Mouse (Mus musculus): ENCODE data around the gene 1700003F12Rik. TPM values are rescaled to one million over a fixed set of nuclear protein-coding genes. Genes with fewer than 3 reads are reported as not detected.

Gene 1700003F12Rik
- polyA plus RNA-seq, 1 experiment from 2014 or later: 1.5 TPM

DNA sequence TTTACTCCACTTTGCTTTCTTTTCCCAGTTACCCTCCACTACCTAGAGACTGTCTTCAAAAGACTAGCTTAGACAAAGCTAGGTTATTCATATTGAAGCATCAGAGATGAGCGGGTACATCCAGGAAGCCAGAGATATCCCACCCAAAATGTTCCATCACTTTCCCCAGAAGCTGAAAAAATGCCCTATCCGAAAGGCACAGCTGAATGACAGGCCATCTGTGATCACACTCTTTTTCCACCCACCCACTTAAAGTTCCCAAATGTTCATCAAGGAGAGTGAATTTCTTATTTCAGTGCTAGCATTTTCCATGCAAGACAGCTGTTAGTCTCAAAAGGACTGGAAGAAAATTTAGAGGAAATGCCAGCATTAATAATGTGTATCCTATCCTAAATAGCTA, 21.6 kb upstream of the 1700003F12Rik start:
- H3K4me2 ChIP-seq: no peak overlapping the region
- no peak overlapping the region for H3K27ac ChIP-seq
- H3K4me1 ChIP-seq: no peaks in the 10 kb centered on the region
- H3K36me3 ChIP-seq: peaks cover 22% of the 10 kb centered on the region
- H3K27me3 ChIP-seq (replicated peaks): no peaks in the 10 kb centered on the region
- no peak overlapping the region for H3K4me3 ChIP-seq (replicated peaks)
- ATAC-seq (ENCODE audit: insufficient read depth, low FRiP score, low read depth): no peak
- H3K9me3 ChIP-seq: no peaks in the 10 kb centered on the region
- 95% methylated on average over 2 of the region's 2 CpGs for WGBS
- no peak overlapping the region for H3K9ac ChIP-seq

DNA sequence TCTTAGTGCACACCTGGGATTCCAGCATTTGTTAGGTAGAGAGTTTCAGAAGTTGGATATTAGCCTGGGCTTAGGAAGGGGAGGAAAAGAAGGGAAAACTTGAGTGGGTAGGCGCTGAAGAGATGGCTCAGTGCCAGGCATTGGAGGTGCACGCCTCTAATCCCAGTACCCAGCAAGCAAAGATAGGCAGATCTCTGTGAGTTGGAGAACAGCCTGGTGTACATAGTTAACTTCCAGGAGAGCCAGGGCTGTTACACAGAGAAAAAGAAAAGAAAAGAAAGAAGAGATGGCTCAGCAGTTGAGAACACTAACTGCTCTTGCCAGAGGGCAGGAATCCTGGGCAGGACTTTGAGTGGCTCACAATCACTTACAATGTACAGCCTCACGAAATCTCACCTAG, 20.4 kb upstream of the 1700003F12Rik start:
- H3K9me3 ChIP-seq: no peaks in the 10 kb centered on the region
- no peak overlapping the region for H3K9ac ChIP-seq
- WGBS: 50% methylated on average over 3 of the region's 3 CpGs
- ATAC-seq (ENCODE audit: insufficient read depth, low FRiP score, low read depth): no peak
- H3K4me2 ChIP-seq: no peak overlapping the region
- no peaks in the 10 kb centered on the region for H3K27me3 ChIP-seq (replicated peaks)
- no peak overlapping the region for H3K27ac ChIP-seq
- H3K36me3 ChIP-seq: peaks cover 28% of the 10 kb centered on the region
- no peak overlapping the region for H3K4me3 ChIP-seq (replicated peaks)
- H3K4me1 ChIP-seq: no peaks in the 10 kb centered on the region

DNA sequence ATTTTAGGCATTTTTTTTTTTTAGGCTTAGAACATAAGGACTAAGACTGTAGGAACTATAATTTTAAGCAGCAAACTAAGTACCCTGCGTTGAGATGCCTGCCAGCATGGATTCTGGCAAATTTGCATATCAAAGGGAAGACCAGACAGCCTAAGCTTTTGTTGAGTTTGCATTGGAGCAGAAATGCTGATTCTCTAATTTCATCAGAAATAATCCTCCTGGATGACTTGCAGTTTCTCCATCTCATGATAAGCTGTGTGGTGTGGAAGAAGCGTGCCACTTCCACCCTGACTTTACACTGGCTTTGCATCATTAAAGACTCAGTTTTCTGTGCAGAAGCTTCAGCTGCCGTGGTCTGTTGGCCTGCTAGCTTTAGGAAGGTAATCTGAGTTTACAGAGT, 14.0 kb upstream of the 1700003F12Rik start:
- H3K27ac ChIP-seq: no peak overlapping the region
- no peak overlapping the region for H3K4me3 ChIP-seq (replicated peaks)
- H3K4me2 ChIP-seq: no peak overlapping the region
- 64% methylated on average over 3 of the region's 3 CpGs for WGBS
- no peaks in the 10 kb centered on the region for H3K27me3 ChIP-seq (replicated peaks)
- H3K36me3 ChIP-seq: peaks cover 37% of the 10 kb centered on the region
- H3K9ac ChIP-seq: no peak overlapping the region
- ATAC-seq (ENCODE audit: insufficient read depth, low FRiP score, low read depth): no peak
- peaks cover under 1% of the 10 kb centered on the region; the same call in 1 of the 2 replicates for H3K4me1 ChIP-seq
- no peaks in the 10 kb centered on the region for H3K9me3 ChIP-seq

DNA sequence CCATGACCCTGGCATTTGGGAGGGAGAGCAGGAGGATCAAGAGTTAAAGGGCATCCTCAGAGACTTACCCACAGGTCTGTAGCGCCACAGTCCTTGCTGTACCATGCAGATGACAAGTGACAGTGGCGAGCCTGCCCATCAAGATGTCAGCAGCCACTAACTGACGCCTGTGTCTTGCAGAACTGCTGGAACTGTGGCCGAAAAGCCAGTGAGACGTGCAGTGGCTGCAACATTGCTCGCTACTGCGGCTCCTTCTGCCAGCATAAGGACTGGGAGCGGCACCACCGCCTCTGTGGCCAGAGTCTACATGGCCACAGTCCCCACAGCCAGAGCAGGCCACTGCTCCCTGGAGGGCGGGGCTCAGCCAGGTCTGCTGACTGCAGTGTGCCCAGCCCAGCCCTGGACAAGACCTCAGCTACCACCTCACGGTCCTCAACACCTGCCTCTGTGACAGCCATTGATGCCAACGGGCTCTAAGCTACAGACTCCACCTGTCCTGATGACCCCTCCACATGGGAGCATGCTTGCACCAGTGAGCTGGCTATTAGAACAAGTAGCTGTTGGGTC, 12.1 kb upstream of the 1700003F12Rik start:
- 91% methylated on average over 12 of the region's 12 CpGs for WGBS
- H3K9me3 ChIP-seq: no peaks in the 10 kb centered on the region
- H3K4me1 ChIP-seq: peaks cover 3% of the 10 kb centered on the region; the same call in 1 of the 2 replicates
- no peak overlapping the region for H3K9ac ChIP-seq
- H3K27ac ChIP-seq: no peak overlapping the region
- no peak; the same call in 1 of the 2 replicates for ATAC-seq (ENCODE audit: insufficient read depth, low FRiP score, low read depth)
- no peak overlapping the region for H3K4me3 ChIP-seq (replicated peaks)
- no peaks in the 10 kb centered on the region for H3K27me3 ChIP-seq (replicated peaks)
- H3K36me3 ChIP-seq: peaks cover 26% of the 10 kb centered on the region
- no peak overlapping the region for H3K4me2 ChIP-seq

DNA sequence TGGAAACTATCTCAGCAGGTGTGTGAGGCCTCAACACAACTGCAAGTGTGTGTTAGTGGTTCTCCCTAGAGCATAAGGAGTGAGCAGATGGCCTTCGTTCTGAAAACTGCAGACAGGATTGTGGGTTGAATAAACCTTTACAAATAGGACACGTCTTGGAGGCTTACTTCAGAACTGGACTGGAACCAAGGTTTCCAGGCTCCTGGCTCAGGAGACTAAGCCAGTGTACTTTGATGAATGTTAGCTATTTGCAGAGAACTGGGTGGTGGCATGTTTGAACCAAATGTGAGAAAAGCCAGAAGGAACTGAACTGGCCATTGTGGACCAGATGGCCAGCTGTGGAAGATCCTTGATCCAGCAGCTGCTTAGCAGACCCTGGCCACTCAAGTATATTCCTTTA, 8.6 kb upstream of the 1700003F12Rik start:
- Histone ChIP-seq H3K27me3 (replicated peaks) (no peaks in the 10 kb centered on the region), H3K9ac (no peak overlapping the region), H3K4me2 (no peak overlapping the region), H3K36me3 (peaks cover 19% of the 10 kb centered on the region), H3K4me1 (peaks cover 3% of the 10 kb centered on the region; the same call in 1 of the 2 replicates), H3K4me3 (replicated peaks) (no peak overlapping the region), H3K9me3 (no peaks in the 10 kb centered on the region), H3K27ac (peak overlapping the region; percentile 38; the same call in 1 of the 2 replicates)
- WGBS: 38% methylated on average over 2 of the region's 2 CpGs
- peak; percentile 51; the same call in 1 of the 2 replicates for ATAC-seq (ENCODE audit: insufficient read depth, low FRiP score, low read depth)

DNA sequence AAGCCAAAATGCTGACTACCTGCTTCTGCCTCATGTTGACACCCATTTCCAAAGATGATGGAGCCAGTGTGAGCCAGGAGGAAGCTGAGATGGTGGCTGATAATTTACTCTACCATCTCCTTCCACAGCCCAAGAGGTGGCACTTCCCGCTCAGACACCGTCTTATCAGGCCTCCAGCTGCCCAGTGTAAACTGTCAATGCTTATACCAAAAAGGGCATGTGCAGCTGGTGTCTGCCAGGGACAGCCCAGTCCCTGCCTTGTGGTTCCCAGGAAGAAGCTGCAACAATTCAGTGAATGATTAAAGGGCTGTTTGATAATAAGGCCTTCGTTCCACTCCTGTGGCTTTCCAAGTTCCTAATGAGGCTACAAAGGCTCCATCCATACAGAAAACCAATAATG, 8.2 kb upstream of the 1700003F12Rik start:
- 24% methylated on average over 3 of the region's 3 CpGs for WGBS
- no peaks in the 10 kb centered on the region for H3K9me3 ChIP-seq
- no peak overlapping the region for H3K4me2 ChIP-seq
- 0 out of 2 replicates have a peak, but pooled peaks have one; percentile 7 for ATAC-seq (ENCODE audit: insufficient read depth, low FRiP score, low read depth)
- H3K9ac ChIP-seq: no peak overlapping the region
- no peak overlapping the region for H3K4me3 ChIP-seq (replicated peaks)
- no peaks in the 10 kb centered on the region for H3K27me3 ChIP-seq (replicated peaks)
- peaks cover 19% of the 10 kb centered on the region for H3K36me3 ChIP-seq
- peaks cover 3% of the 10 kb centered on the region; the same call in 1 of the 2 replicates for H3K4me1 ChIP-seq
- H3K27ac ChIP-seq: no peak overlapping the region

DNA sequence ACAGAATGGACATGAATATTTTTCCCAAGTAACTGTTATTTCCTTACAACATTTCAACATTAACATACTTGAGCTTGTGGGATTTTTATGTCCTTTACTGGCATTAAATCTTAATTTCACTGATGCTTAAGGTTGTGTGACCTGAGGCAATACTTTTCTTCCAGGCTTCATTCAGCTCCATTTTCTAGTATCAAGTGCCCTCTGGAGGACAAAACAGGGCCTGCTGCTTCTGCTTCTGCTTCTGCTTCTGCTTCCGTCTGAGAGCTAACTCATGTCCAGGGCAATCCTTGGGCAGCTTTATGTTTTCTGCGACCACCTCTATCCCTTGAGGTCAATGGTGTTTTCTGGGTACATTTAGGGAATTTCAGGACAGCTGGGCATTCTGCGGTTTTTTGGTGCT, 7.2 kb upstream of the 1700003F12Rik start:
- H3K27me3 ChIP-seq (replicated peaks): no peaks in the 10 kb centered on the region
- H3K36me3 ChIP-seq: peaks cover 12% of the 10 kb centered on the region
- no peak overlapping the region for H3K9ac ChIP-seq
- no peak overlapping the region for H3K27ac ChIP-seq
- WGBS: 80% methylated on average over 3 of the region's 3 CpGs
- H3K4me3 ChIP-seq (replicated peaks): no peak overlapping the region
- no peak for ATAC-seq (ENCODE audit: insufficient read depth, low FRiP score, low read depth)
- no peaks in the 10 kb centered on the region for H3K9me3 ChIP-seq
- peaks cover 3% of the 10 kb centered on the region; the same call in 1 of the 2 replicates for H3K4me1 ChIP-seq
- no peak overlapping the region for H3K4me2 ChIP-seq

DNA sequence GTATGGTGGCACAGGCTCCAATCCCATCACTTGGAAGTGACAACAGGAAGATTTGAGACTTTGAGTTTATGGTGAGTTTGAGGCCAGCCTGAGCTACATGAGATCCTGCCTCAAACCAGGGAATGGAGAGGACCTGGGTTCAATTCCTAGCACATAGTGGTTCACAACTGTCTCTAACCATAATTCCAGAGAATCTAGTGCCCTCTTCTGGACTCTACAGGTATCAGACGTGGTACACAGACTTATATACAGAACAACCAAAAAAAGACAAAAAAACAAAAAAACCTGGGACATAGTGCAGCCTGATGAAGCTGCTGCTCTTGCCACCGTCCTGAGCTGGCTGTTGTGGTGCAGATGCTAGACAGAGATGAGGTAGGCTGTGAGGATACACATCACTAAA, 5.3 kb upstream of the 1700003F12Rik start:
- Histone ChIP-seq H3K9ac (no peak overlapping the region), H3K36me3 (no peaks in the 10 kb centered on the region), H3K4me1 (peaks cover 3% of the 10 kb centered on the region; the same call in 1 of the 2 replicates), H3K27me3 (replicated peaks) (no peaks in the 10 kb centered on the region), H3K4me2 (no peak overlapping the region), H3K4me3 (replicated peaks) (no peak overlapping the region), H3K9me3 (no peaks in the 10 kb centered on the region), H3K27ac (no peak overlapping the region)
- WGBS: 77% methylated on average over 2 of the region's 2 CpGs
- no peak for ATAC-seq (ENCODE audit: insufficient read depth, low FRiP score, low read depth)

DNA sequence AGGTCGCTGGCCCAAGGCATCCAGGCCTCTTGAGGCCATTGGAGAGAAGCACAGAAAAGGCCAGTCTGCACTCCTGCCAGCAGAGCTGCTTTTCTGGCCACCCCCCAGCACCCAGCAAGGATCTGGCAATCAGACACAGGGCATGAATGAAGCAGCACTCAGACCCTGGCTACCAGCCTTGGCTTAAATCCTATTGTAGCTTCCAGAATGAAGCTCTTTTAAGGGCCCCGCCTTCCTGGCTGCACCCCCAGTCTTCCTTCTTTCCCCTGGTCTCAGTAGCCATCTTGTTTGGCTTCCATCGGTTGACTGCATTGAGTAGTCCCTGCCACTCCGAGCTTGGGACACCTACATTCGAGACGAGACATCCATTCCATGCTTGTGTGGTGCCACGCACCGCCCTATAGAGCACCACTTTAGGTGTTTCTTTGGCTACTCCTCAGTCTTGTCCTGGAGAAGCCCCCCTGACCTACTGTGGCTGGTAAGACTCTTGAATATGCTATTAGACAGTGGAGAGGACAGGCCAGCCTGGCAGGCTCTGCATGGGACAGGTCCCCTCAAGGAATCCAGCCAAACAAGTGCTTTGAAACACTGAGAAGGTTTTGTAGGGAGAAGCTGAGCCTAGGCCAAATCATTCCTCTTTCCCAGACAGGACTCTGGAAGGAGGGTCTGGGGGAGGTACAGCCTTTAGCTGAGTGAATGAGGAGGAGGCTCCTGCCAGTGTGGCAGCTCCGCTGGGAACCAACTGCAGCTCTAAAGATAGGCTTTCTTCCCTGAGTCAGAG, 3.1 kb upstream of the 1700003F12Rik start:
- no peaks in the 10 kb centered on the region for H3K27me3 ChIP-seq (replicated peaks)
- no peaks in the 10 kb centered on the region for H3K36me3 ChIP-seq
- 86% methylated on average over 9 of the region's 9 CpGs for WGBS
- no peak overlapping the region for H3K4me2 ChIP-seq
- H3K4me3 ChIP-seq (replicated peaks): no peak overlapping the region
- H3K9me3 ChIP-seq: no peaks in the 10 kb centered on the region
- no peak overlapping the region for H3K27ac ChIP-seq
- no peaks in the 10 kb centered on the region for H3K4me1 ChIP-seq
- H3K9ac ChIP-seq: no peak overlapping the region
- ATAC-seq (ENCODE audit: insufficient read depth, low FRiP score, low read depth): no peak

DNA sequence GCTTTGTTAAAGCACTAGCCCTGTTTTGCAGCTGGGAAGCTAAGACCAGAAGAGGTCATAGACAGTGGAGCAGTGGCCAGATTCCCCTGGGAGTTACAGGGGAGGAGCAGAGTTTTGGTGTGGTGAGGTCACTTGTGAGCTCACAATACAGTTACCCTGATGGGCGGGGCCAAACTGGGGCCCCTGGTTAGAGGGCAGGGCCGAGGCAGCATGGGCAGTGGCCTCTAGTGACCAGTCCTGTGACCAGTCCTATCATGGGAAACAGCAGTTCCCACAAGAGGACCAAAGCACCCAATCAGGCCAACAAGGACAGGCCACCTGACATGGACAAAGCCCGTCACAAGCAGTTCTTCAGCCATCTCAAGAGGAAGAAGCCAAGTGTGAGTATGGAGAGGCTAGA, 1.8 kb downstream of the 1700003F12Rik start:
- Histone ChIP-seq H3K9ac (no peak overlapping the region), H3K4me1 (peaks cover 22% of the 10 kb centered on the region), H3K27ac (no peak overlapping the region), H3K36me3 (no peaks in the 10 kb centered on the region), H3K4me2 (no peak overlapping the region), H3K4me3 (replicated peaks) (no peak overlapping the region), H3K9me3 (no peaks in the 10 kb centered on the region), H3K27me3 (replicated peaks) (peaks cover 26% of the 10 kb centered on the region)
- ATAC-seq (ENCODE audit: insufficient read depth, low FRiP score, low read depth): 0 out of 2 replicates have a peak, but pooled peaks have one; percentile 10
- WGBS: 65% methylated on average over 3 of the region's 3 CpGs

DNA sequence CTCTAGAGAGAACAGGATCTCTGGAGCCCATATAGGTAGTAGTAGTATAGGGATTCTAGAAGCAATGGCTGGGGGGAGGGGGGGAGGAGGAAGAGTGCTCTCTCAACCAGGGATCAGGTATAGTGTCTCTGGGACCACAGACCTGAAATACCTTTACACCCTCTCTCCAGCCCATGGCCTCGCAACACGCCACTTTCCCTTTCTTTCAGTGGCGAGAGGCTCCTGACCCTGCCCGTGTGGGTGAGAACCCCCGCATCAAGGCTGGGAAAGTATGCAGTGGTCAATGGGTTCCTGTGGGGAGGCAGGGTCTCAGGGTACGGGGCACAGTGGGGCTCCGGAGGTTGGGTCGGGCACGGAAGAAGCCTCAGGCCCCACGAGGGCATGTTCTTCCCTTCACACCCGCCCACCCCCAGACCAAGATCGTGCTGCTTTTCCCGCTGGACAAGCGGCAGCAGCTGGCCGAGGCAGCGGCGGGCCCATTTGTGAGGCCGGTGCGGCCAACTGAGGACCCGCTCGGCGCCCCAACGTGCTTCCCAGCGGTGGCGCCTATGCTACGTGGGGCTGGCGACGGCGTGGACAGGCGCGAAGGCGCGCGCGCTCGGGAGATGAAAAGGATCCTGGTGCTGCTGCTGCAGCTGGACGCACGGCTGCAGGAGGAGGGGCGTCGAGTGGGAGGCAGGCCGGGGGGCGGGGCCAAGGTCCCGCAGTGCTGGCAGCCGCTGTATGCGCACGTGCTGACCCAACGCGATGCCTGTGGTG, 2.4 kb downstream of the 1700003F12Rik start:
- peak; percentile 64; the same call in 1 of the 2 replicates for ATAC-seq (ENCODE audit: insufficient read depth, low FRiP score, low read depth)
- Histone ChIP-seq H3K27me3 (replicated peaks) (peaks cover 26% of the 10 kb centered on the region), H3K36me3 (no peaks in the 10 kb centered on the region), H3K4me2 (peak overlapping the region; percentile 95), H3K4me1 (peaks cover 22% of the 10 kb centered on the region), H3K27ac (no peak overlapping the region), H3K9ac (peak overlapping the region; percentile 22; the same call in 1 of the 2 replicates), H3K4me3 (replicated peaks) (peak overlapping the region; percentile 47), H3K9me3 (no peaks in the 10 kb centered on the region)
- WGBS: 3% methylated on average over 48 of the region's 48 CpGs

DNA sequence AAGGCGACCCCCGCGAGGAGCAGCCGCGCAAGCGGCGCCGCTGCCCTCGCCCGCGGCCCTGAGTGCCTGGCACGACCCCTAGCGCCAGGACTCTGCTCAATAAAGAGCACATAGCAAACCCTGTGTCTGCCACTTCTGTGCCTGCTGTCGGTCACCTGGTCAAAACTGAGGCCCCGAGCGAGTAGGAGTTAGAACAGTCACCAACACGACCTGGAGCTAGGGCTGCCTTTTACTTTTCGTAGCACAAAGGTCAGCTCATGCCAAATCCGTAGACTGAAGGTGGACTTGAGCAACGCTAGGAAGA, 3.0 kb downstream of the 1700003F12Rik start:
- H3K27ac ChIP-seq: no peak overlapping the region
- H3K4me2 ChIP-seq: peak overlapping the region; percentile 95
- peaks cover 26% of the 10 kb centered on the region for H3K27me3 ChIP-seq (replicated peaks)
- H3K36me3 ChIP-seq: no peaks in the 10 kb centered on the region
- no peak overlapping the region for H3K9ac ChIP-seq
- no peaks in the 10 kb centered on the region for H3K9me3 ChIP-seq
- H3K4me1 ChIP-seq: peaks cover 22% of the 10 kb centered on the region
- no peak for ATAC-seq (ENCODE audit: insufficient read depth, low FRiP score, low read depth)
- WGBS: 13% methylated on average over 20 of the region's 20 CpGs
- peak overlapping the region; percentile 47 for H3K4me3 ChIP-seq (replicated peaks)

Measured in stomach, embryonic 15.5 days (tissue).